Mouse (Mus musculus) heart, adult 2 months (tissue): ENCODE results near the gene Slc38a3. TPM values are rescaled to one million over a fixed set of nuclear protein-coding genes. Genes with fewer than 3 reads are reported as not detected.

Experiments
- DNase-seq, 2 experiments: peaks; one replicate each; pipeline ENCODE4 v3.0.0; 2021
- H3K27ac ChIP-seq: fragments of 200-600 bp; 2 replicates; pipeline ENCODE4 v1.8.1; 2022
- H3K27me3 ChIP-seq: fragments of 200-500 bp; 2 replicates; pipeline ENCODE4 v1.6.1; 2012; ENCODE audit warnings: mild to moderate bottlenecking, low read length, inconsistent platforms, mixed read lengths; ENCODE audit not compliant: control insufficient read depth, insufficient read depth
- H3K36me3 ChIP-seq: fragments of 200-500 bp; 2 replicates; pipeline ENCODE4 v1.6.1; 2012; ENCODE audit warnings: low read length, inconsistent platforms; ENCODE audit not compliant: control insufficient read depth, insufficient read depth
- H3K4me1 ChIP-seq: fragments of 200-500 bp; 2 replicates; pipeline ENCODE4 v1.6.1; 2011; ENCODE audit warnings: low read length; ENCODE audit not compliant: control insufficient read depth, insufficient read depth
- H3K4me3 ChIP-seq: fragments of 200-600 bp; 2 replicates; pipeline ENCODE4 v1.8.1; 2022
- H3K79me2 ChIP-seq: fragments of 200-500 bp; replicated peaks from 2 replicates; pipeline ENCODE4 v1.6.1; 2012; ENCODE audit warnings: mild to moderate bottlenecking, inconsistent platforms, low read length, moderate library complexity, mixed read lengths; ENCODE audit not compliant: control insufficient read depth, insufficient read depth
- H3K9ac ChIP-seq: fragments of 200-500 bp; 2 replicates; pipeline ENCODE4 v1.6.1; 2012; ENCODE audit warnings: low read depth, mild to moderate bottlenecking, control low read depth, inconsistent platforms, low read length, mixed read lengths
- CTCF ChIP-seq: fragments of 200-600 bp; IDR thresholded peaks from 2 replicates; pipeline ENCODE4 v1.8.1; 2022; ENCODE audit warnings: antibody characterized with exemption, mild to moderate bottlenecking, moderate library complexity
- EP300 ChIP-seq: fragments of 200-500 bp; IDR thresholded peaks from 2 replicates; pipeline ENCODE4 v1.6.1; 2011; ENCODE audit warnings: low read depth, low read length, control low read depth; ENCODE audit not compliant: insufficient read depth
- POLR2A ChIP-seq: fragments of 200-500 bp; IDR thresholded peaks from 2 replicates; pipeline ENCODE4 v1.6.1; 2011; ENCODE audit warnings: mild to moderate bottlenecking, low read depth, low read length, control low read depth; ENCODE audit not compliant: insufficient read depth
- WGBS: fragments of 180-500 bp; shearing (Covaris S2); methylation state at CpG from one replicate; pipeline ENCODE4 v1.1.7; 2018; 5-methylcytosine and 5-hydroxymethylcytosine counted together
- intact Hi-C: fragments of 180-260 bp; cut with DNase I; formaldehyde crosslinking; loops from one replicate; pipeline ENCODE4 v1.15.1; 2025
- polyA plus RNA-seq: library from polyadenylated mRNA; depleted of rRNA; stranded (reverse); fragments of >200 nt; gene quantifications from 2 replicates; pipeline ENCODE4 v1.2.3, GENCODE M21; 2012
- total RNA-seq, 2 experiments: library from RNA; stranded (reverse); gene quantifications; 2 replicates each; pipeline ENCODE4 v1.2.3; 2021

Gene Slc38a3
- total and polyA plus RNA-seq, 3 experiments: 71.5 to 162 (median 88.3) TPM

GRCm38 (mm10) chr9:107648767-107649166, 20.6 kb downstream of the Slc38a3 start:
- peaks cover 4% of the 10 kb centered on the region for H3K4me1 ChIP-seq
- H3K27ac ChIP-seq: no peak overlapping the region
- H3K79me2 ChIP-seq: no peaks in the 10 kb centered on the region
- no peaks in the 10 kb centered on the region for H3K36me3 ChIP-seq
- WGBS: 55% methylated on average over 3 of the region's 3 CpGs
- TF ChIP-seq CTCF (no peak), POLR2A (no peak), EP300 (no peak)
- no peak overlapping the region for H3K4me3 ChIP-seq
- H3K9ac ChIP-seq: no peak overlapping the region
- no peaks in the 10 kb centered on the region for H3K27me3 ChIP-seq
- intact Hi-C loops: no loop called here
- DNase-seq: no peak

- intact Hi-C loops: no loop called here
- H3K9ac ChIP-seq: no peak overlapping the region
- H3K36me3 ChIP-seq: no peaks in the 10 kb centered on the region
- DNase-seq: no peak
- H3K4me3 ChIP-seq: no peak overlapping the region
- TF ChIP-seq EP300: no peak
- TF ChIP-seq CTCF: peak; percentile 39
- H3K79me2 ChIP-seq: no peaks in the 10 kb centered on the region
- no peaks in the 10 kb centered on the region for H3K27me3 ChIP-seq
- H3K4me1 ChIP-seq: peaks cover 4% of the 10 kb centered on the region
- 84% methylated on average over 6 of the region's 6 CpGs for WGBS
- no peak overlapping the region for H3K27ac ChIP-seq
These were observed 22.4 kb downstream of the Slc38a3 start for GRCm38 (mm10) chr9:107646975-107647374.

GRCm38 (mm10) chr9:107645577-107645976, 23.8 kb downstream of the Slc38a3 start:
- Histone ChIP-seq H3K27ac (no peak overlapping the region), H3K4me1 (peaks cover 5% of the 10 kb centered on the region), H3K9ac (no peak overlapping the region), H3K27me3 (no peaks in the 10 kb centered on the region), H3K4me3 (no peak overlapping the region), H3K36me3 (no peaks in the 10 kb centered on the region), H3K79me2 (no peaks in the 10 kb centered on the region)
- WGBS: 18% methylated on average over 5 of the region's 5 CpGs
- TF ChIP-seq CTCF: peak; percentile 94
- TF ChIP-seq EP300: peak; percentile 70
- TF ChIP-seq POLR2A: no peak
- peak; percentile 74 to 83 for DNase-seq
- intact Hi-C loops: loop anchor here (1.0 to 2.0 kb wide), 2 partner anchors 31 to 79 kb away; partner anchors contain the start of gene Hyal2

GRCm38 (mm10) chr9:107645153-107645510, 24.2 kb downstream of the Slc38a3 start:
- H3K79me2 ChIP-seq: no peaks in the 10 kb centered on the region
- H3K4me1 ChIP-seq: peaks cover 6% of the 10 kb centered on the region
- no peaks in the 10 kb centered on the region for H3K36me3 ChIP-seq
- DNase-seq: no peak
- intact Hi-C loops: loop anchor here (1.0 to 2.0 kb wide), 2 partner anchors 31 to 78 kb away; partner anchors contain the start of gene Hyal2
- H3K27ac ChIP-seq: no peak overlapping the region; the same call in 1 of the 2 replicates
- no peaks in the 10 kb centered on the region for H3K27me3 ChIP-seq
- no peak overlapping the region; the same call in 1 of the 2 replicates for H3K4me3 ChIP-seq
- no peak overlapping the region for H3K9ac ChIP-seq
- TF ChIP-seq CTCF (no peak), POLR2A (no peak), EP300 (no peak)
- 41% methylated on average over 7 of the region's 7 CpGs for WGBS

- peak overlapping the region; percentile 58 for H3K27ac ChIP-seq
- 3% methylated on average over 35 of the region's 35 CpGs for WGBS
- H3K36me3 ChIP-seq: no peaks in the 10 kb centered on the region
These were observed 24.7 kb downstream of the Slc38a3 start for GRCm38 (mm10) chr9:107644495-107645152.

GRCm38 (mm10) chr9:107643544-107644214, 25.7 kb downstream of the Slc38a3 start:
- 92% methylated on average over 13 of the region's 13 CpGs for WGBS
- TF ChIP-seq POLR2A (no peak), EP300 (no peak), CTCF (no peak)
- Histone ChIP-seq H3K27ac (no peak overlapping the region), H3K36me3 (no peaks in the 10 kb centered on the region), H3K9ac (no peak overlapping the region), H3K27me3 (no peaks in the 10 kb centered on the region), H3K4me3 (no peak overlapping the region), H3K79me2 (no peaks in the 10 kb centered on the region), H3K4me1 (peaks cover 8% of the 10 kb centered on the region)
- intact Hi-C loops: loop anchor here (1.0 to 2.0 kb wide), 3 partner anchors 17 to 77 kb away; partner anchors contain the start of gene Hyal2
- DNase-seq: no peak

More at GRCm38 (mm10) chr9:107644495-107645152, 24.7 kb downstream of the Slc38a3 start:
- TF ChIP-seq EP300: peak; percentile 67; the same call in 1 of the 2 replicates
- TF ChIP-seq POLR2A: peak; percentile 71
- no peak; the same call in 1 of the 2 replicates for TF ChIP-seq CTCF
- Histone ChIP-seq H3K4me1 (peaks cover 8% of the 10 kb centered on the region), H3K79me2 (no peaks in the 10 kb centered on the region), H3K27me3 (no peaks in the 10 kb centered on the region), H3K4me3 (peak overlapping the region; percentile 49), H3K9ac (peak overlapping the region; percentile 50)
- intact Hi-C loops: loop anchor here (1.0 to 2.0 kb wide), 4 partner anchors 18 to 78 kb away; partner anchors contain the start of gene Hyal2
- DNase-seq: peak; percentile 92 to 95
